Mouse (Mus musculus): ENCODE measurements around the gene Misp. TPM values are rescaled to one million over a fixed set of nuclear protein-coding genes. Genes with fewer than 3 reads are reported as not detected.

Gene Misp
- polyA plus RNA-seq, 1 experiment from 2014 or later: 0.39 TPM

DNA sequence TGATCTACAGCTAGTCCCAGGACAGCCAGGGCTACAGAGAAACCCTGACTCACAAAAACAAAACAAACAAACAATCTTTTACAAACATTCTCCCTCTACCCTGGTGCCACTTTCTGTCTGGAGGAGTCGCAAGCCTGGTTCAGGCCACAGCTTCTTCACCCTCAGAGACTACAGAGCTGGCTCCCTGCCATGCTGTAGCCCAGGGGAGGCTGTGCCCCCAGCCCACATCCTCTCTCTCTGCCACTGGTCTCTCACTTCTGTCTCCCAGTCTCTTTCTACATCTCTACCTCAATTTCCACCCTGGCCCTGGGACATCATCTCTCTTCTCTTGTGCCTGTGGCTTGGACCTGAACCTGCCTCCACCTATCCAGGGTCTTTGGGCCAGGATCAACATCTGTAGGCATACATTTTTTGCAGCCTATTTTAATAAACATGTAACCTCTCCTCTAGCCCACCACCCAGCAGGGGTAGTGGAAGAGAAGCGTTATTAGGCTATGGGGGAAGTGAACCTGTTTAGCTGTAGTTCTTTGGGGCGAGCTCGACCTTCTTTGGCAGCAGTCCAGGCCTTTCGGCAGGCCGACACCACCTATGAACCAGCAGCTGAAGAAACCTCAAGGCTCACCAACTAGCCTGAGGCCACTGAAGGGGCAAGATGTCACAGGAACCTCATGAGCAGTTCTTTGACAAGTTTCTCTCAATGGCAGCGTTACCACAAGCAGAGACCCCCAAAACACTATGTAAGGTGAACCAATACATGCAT lies 11.4 kb downstream of the Misp start:
- Histone ChIP-seq H3K4me1 (ENCODE audit: control insufficient read depth, insufficient read depth, low read length) (no peaks in the 10 kb centered on the region), H3K27me3 (ENCODE audit: control insufficient read depth, insufficient read depth, low read length) (no peaks in the 10 kb centered on the region), H3K9ac (replicated peaks; ENCODE audit: low read length) (no peak overlapping the region), H3K4me3 (ENCODE audit: low read depth, low read length) (no peak overlapping the region), H3K4me2 (ENCODE audit: low read depth, low read length) (no peak overlapping the region), H3K27ac (replicated peaks; ENCODE audit: low read depth, low read length) (no peak overlapping the region), H3K36me3 (replicated peaks; ENCODE audit: control insufficient read depth, insufficient read depth, low read depth, low read length) (no peaks in the 10 kb centered on the region), H3K9me3 (replicated peaks; ENCODE audit: control insufficient read depth, low read length) (no peaks in the 10 kb centered on the region)
- ATAC-seq (replicated peaks; ENCODE audit: insufficient number of reproducible peaks, low FRiP score, low TSS enrichment, low read depth) (no peak), DNase-seq (ENCODE audit: low spot score) (no peak)
- 82% methylated on average over 7 of the region's 7 CpGs for WGBS

DNA sequence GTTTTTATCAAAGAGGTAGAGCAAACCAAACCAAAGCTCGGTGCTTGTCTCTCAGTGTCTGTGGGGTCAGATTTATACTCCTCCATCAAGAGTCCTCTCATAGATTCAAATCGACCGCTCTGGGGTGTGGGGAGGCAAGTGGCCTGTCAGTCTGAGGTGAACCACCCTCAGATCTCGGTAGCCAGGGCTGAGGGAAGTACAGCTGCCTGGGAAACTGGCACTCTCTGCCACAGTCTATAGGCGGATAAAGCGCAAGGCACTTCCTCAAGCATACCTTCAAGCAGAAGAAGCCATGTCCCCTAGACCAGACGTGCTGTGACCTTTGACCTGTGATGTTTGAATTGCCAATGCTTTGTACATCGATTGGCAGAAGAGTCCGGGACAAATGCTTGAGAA lies 12.0 kb downstream of the Misp start:
- H3K36me3 ChIP-seq (replicated peaks; ENCODE audit: control insufficient read depth, insufficient read depth, low read depth, low read length): no peaks in the 10 kb centered on the region
- no peaks in the 10 kb centered on the region for H3K9me3 ChIP-seq (replicated peaks; ENCODE audit: control insufficient read depth, low read length)
- no peak overlapping the region for H3K27ac ChIP-seq (replicated peaks; ENCODE audit: low read depth, low read length)
- WGBS: 77% methylated on average over 9 of the region's 9 CpGs
- H3K4me2 ChIP-seq (ENCODE audit: low read depth, low read length): no peak overlapping the region
- H3K9ac ChIP-seq (replicated peaks; ENCODE audit: low read length): no peak overlapping the region
- H3K4me1 ChIP-seq (ENCODE audit: control insufficient read depth, insufficient read depth, low read length): no peaks in the 10 kb centered on the region
- no peak overlapping the region for H3K4me3 ChIP-seq (ENCODE audit: low read depth, low read length)
- no peaks in the 10 kb centered on the region for H3K27me3 ChIP-seq (ENCODE audit: control insufficient read depth, insufficient read depth, low read length)
- ATAC-seq (replicated peaks; ENCODE audit: insufficient number of reproducible peaks, low FRiP score, low TSS enrichment, low read depth): no peak
- no peak for DNase-seq (ENCODE audit: low spot score)

DNA sequence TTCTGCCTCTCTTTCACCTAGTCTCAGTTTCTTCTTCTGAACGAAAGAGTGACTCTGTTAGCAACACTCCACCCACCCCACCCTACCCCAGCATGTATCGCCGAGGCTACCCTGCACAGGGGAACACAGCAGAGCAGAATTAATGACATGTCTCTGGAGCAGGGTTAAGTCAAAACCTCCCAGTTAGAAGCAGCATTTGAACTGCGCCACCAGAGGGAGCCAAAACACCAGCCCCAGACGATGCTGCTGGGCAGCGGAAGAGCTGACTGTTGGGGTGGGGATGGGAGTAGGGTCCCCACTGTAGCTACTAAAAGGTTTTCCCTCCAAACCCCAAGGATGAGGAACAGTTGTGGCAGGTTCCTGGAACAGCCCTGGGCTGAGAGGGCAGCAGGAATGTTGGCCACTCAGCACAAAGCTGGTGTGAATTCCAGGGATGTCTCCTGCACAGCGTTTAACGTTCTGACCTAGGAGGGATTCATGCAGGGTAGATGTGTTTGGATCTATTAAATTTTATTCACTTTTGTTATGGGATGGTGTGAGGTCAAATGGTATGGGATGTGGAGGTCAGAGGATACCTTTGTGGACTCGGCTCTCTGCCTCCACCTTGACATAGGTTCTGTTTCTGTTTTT lies 14.1 kb downstream of the Misp start:
- DNase-seq (ENCODE audit: low spot score) (peak; percentile 83), ATAC-seq (replicated peaks; ENCODE audit: insufficient number of reproducible peaks, low FRiP score, low TSS enrichment, low read depth) (peak; percentile 46; the same call in 1 of the 2 replicates)
- WGBS: 26% methylated on average over 9 of the region's 9 CpGs
- no peaks in the 10 kb centered on the region for H3K9me3 ChIP-seq (replicated peaks; ENCODE audit: control insufficient read depth, low read length)
- no peak overlapping the region for H3K4me2 ChIP-seq (ENCODE audit: low read depth, low read length)
- no peaks in the 10 kb centered on the region for H3K36me3 ChIP-seq (replicated peaks; ENCODE audit: control insufficient read depth, insufficient read depth, low read depth, low read length)
- H3K27me3 ChIP-seq (ENCODE audit: control insufficient read depth, insufficient read depth, low read length): no peaks in the 10 kb centered on the region
- H3K4me3 ChIP-seq (ENCODE audit: low read depth, low read length): no peak overlapping the region
- H3K9ac ChIP-seq (replicated peaks; ENCODE audit: low read length): no peak overlapping the region
- no peaks in the 10 kb centered on the region for H3K4me1 ChIP-seq (ENCODE audit: control insufficient read depth, insufficient read depth, low read length)
- H3K27ac ChIP-seq (replicated peaks; ENCODE audit: low read depth, low read length): no peak overlapping the region

DNA sequence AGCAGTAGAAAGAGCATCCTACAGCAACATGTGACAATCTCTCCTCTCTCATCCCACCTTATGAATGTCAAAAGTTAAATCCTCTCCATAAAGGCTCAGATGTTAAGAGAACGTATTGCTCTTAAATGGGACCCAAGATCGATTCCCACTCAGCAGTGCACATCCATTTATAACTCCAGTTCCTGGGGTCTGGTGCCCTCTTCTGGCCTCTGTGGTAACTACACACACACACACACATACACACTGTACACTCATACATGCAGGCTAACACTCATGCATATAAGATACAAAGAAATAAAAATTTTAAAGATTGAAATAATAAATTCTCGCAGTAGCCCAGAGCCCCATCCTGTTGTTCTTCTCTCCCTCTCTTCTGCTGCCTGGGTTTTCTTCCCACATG lies 16.1 kb downstream of the Misp start:
- H3K27ac ChIP-seq (replicated peaks; ENCODE audit: low read depth, low read length): no peak overlapping the region
- H3K4me2 ChIP-seq (ENCODE audit: low read depth, low read length): no peak overlapping the region
- no peaks in the 10 kb centered on the region for H3K36me3 ChIP-seq (replicated peaks; ENCODE audit: control insufficient read depth, insufficient read depth, low read depth, low read length)
- no peak overlapping the region for H3K4me3 ChIP-seq (ENCODE audit: low read depth, low read length)
- H3K27me3 ChIP-seq (ENCODE audit: control insufficient read depth, insufficient read depth, low read length): no peaks in the 10 kb centered on the region
- ATAC-seq (replicated peaks; ENCODE audit: insufficient number of reproducible peaks, low FRiP score, low TSS enrichment, low read depth) (no peak), DNase-seq (ENCODE audit: low spot score) (no peak)
- no peak overlapping the region for H3K9ac ChIP-seq (replicated peaks; ENCODE audit: low read length)
- no peaks in the 10 kb centered on the region for H3K9me3 ChIP-seq (replicated peaks; ENCODE audit: control insufficient read depth, low read length)
- WGBS: 91% methylated on average over 3 of the region's 3 CpGs
- no peaks in the 10 kb centered on the region for H3K4me1 ChIP-seq (ENCODE audit: control insufficient read depth, insufficient read depth, low read length)

DNA sequence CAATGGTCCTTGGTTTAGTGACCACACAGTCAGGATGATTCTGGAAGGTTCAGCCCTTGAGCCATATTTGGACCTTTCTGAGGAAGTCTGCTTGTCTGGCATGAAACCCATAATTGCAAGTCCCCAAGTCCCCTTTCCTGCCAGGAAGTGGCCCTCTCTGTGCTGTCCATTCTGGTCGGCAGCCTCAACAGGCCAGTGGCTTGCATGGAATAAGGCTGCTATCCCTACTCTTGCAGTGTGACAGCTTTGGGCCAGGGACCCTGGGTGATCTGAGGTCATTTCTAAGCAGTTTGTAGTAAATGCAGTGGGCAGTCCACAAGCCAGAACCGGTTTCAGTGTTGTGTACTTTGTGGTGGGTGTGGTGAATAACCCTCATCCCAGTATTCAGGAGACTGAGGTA lies 17.4 kb downstream of the Misp start:
- Histone ChIP-seq H3K27ac (replicated peaks; ENCODE audit: low read depth, low read length) (no peak overlapping the region), H3K36me3 (replicated peaks; ENCODE audit: control insufficient read depth, insufficient read depth, low read depth, low read length) (no peaks in the 10 kb centered on the region), H3K27me3 (ENCODE audit: control insufficient read depth, insufficient read depth, low read length) (no peaks in the 10 kb centered on the region), H3K4me2 (ENCODE audit: low read depth, low read length) (no peak overlapping the region), H3K4me1 (ENCODE audit: control insufficient read depth, insufficient read depth, low read length) (no peaks in the 10 kb centered on the region), H3K9me3 (replicated peaks; ENCODE audit: control insufficient read depth, low read length) (no peaks in the 10 kb centered on the region), H3K9ac (replicated peaks; ENCODE audit: low read length) (no peak overlapping the region), H3K4me3 (ENCODE audit: low read depth, low read length) (no peak overlapping the region)
- no peak for DNase-seq (ENCODE audit: low spot score)
- no peak for ATAC-seq (replicated peaks; ENCODE audit: insufficient number of reproducible peaks, low FRiP score, low TSS enrichment, low read depth)
- WGBS: 57% methylated on average over 2 of the region's 2 CpGs

DNA sequence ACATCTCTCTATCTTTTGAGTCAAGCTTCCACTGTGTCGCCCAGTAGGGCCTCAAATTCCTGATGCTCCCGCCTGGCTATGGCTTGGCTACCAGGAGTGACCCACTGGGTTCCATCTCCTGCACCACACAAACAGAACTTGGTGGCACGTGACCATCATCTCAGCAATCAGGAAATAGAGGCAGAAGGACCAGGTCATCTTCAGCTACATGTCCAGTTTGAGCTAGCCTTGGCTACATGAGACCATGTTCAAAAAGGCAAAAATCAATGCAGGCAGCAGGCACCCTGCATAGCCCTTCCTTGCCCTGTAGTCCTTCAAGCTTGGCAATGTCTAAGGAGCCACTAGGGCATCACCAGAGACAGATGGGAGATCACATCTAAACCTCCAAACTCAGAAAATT lies 19.3 kb downstream of the Misp start:
- Histone ChIP-seq H3K9me3 (replicated peaks; ENCODE audit: control insufficient read depth, low read length) (no peaks in the 10 kb centered on the region), H3K4me3 (ENCODE audit: low read depth, low read length) (no peak overlapping the region), H3K27ac (replicated peaks; ENCODE audit: low read depth, low read length) (peak overlapping the region; percentile 53), H3K27me3 (ENCODE audit: control insufficient read depth, insufficient read depth, low read length) (no peaks in the 10 kb centered on the region), H3K4me2 (ENCODE audit: low read depth, low read length) (peak overlapping the region; percentile 71; the same call in 1 of the 2 replicates), H3K36me3 (replicated peaks; ENCODE audit: control insufficient read depth, insufficient read depth, low read depth, low read length) (no peaks in the 10 kb centered on the region), H3K9ac (replicated peaks; ENCODE audit: low read length) (no peak overlapping the region), H3K4me1 (ENCODE audit: control insufficient read depth, insufficient read depth, low read length) (no peaks in the 10 kb centered on the region)
- no peak for ATAC-seq (replicated peaks; ENCODE audit: insufficient number of reproducible peaks, low FRiP score, low TSS enrichment, low read depth)
- WGBS: 90% methylated on average over 3 of the region's 3 CpGs
- DNase-seq (ENCODE audit: low spot score): no peak

DNA sequence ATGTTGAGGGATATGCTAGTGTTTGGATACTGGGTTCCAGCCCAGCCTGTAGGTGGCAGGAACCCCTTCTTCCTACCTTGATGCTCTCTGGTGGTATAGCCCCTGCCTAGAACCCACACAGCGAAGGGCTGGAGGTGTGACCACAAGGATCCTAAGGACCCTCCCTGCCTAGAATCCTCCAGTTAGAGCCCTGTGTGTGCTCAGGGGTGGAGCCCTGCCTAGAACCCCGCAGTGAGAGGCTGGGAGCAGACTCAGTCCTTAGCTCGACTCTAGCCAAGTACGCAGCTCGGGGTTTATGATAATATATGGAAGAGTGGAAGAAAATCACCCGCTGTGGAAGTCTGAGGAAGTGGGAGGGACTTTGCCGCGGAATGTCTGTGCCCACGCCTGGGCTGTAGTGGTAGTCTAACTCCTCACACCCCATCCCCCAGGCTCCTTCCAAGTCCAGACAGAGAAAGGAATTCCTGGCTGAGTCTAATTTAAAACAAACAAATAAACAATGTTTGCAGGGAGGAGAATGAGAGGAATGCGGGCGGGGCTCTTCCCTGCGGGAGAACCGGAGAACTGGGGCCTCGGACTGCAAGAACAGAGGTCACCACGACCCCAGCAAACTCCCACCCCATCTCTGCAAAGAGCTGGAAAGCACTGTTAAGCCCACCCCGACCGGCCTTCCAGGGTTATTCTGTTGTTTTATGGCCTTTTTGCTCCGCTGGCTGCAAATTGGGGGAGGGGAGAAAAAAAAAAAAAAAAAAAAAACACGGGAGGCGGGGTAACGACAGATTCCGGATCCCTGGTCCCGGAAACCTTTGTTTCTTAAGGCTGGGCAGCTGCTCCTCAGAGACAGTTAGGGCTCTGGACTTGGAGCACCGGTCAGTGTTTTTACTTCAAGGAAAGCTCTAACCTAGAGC lies 20.1 kb downstream of the Misp start:
- Histone ChIP-seq H3K27ac (replicated peaks; ENCODE audit: low read depth, low read length) (peak overlapping the region; percentile 53), H3K27me3 (ENCODE audit: control insufficient read depth, insufficient read depth, low read length) (no peaks in the 10 kb centered on the region), H3K4me2 (ENCODE audit: low read depth, low read length) (peak overlapping the region; percentile 71), H3K4me3 (ENCODE audit: low read depth, low read length) (peak overlapping the region; percentile 16), H3K4me1 (ENCODE audit: control insufficient read depth, insufficient read depth, low read length) (no peaks in the 10 kb centered on the region), H3K9ac (replicated peaks; ENCODE audit: low read length) (peak overlapping the region; percentile 60), H3K36me3 (replicated peaks; ENCODE audit: control insufficient read depth, insufficient read depth, low read depth, low read length) (no peaks in the 10 kb centered on the region), H3K9me3 (replicated peaks; ENCODE audit: control insufficient read depth, low read length) (no peaks in the 10 kb centered on the region)
- ATAC-seq (replicated peaks; ENCODE audit: insufficient number of reproducible peaks, low FRiP score, low TSS enrichment, low read depth) (peak; percentile 87), DNase-seq (ENCODE audit: low spot score) (peak; percentile 83)
- WGBS: under 1% methylated on average over 24 of the region's 24 CpGs

Measured in embryonic facial prominence, embryonic 11.5 days (tissue).